Mouse (Mus musculus): ENCODE measurements around the gene Nkapl.

GRCm38 (mm10) chr13:21447856-21448614 lies 20.3 kb downstream of the Nkapl start:
- TF ChIP-seq CTCF (IDR thresholded peaks at IDR 0.05; ENCODE audit: control insufficient read depth, insufficient read depth, low read length) = no peak
- TF ChIP-seq POLR2A (IDR thresholded peaks at IDR 0.05; ENCODE audit: borderline replicate concordance, control insufficient read depth, low read depth, low read length) = no peak
